Mouse (Mus musculus): Measurements from ENCODE around the gene Cand2. TPM values are rescaled to one million over a fixed set of nuclear protein-coding genes. Genes with fewer than 3 reads are reported as not detected.
A peak's percentile ranks its signal among the peaks of the same experiment; 100 is the strongest.

Gene Cand2
- polyA plus RNA-seq, 1 experiment from 2014 or later = 2.5 TPM

GRCm38 (mm10) chr6:115782781-115783180 is 8.4 kb downstream of the Cand2 start:
- H3K4me2 ChIP-seq (replicated peaks; ENCODE audit: low read depth, low read length) = no peak overlapping the region
- H3K9ac ChIP-seq (replicated peaks; ENCODE audit: low read depth) = no peak overlapping the region
- TF ChIP-seq CTCF (IDR thresholded peaks at IDR 0.05) = no peak
- no peak for TF ChIP-seq EP300 (IDR thresholded peaks at IDR 0.05)
- no peaks in the 10 kb centered on the region for H3K9me3 ChIP-seq (ENCODE audit: low read length)
- H3K4me3 ChIP-seq (ENCODE audit: low read depth, low read length) = no peak overlapping the region
- WGBS = 91% methylated on average over 3 of the region's 3 CpGs
- H3K27ac ChIP-seq (ENCODE audit: low read length) = no peak overlapping the region
- DNase-seq (ENCODE audit: low spot score) = no peak
- no peaks in the 10 kb centered on the region for H3K27me3 ChIP-seq (replicated peaks; ENCODE audit: insufficient read depth, low read length)
- H3K36me3 ChIP-seq (ENCODE audit: insufficient read depth, low read length) = no peaks in the 10 kb centered on the region
- ATAC-seq = no peak
- H3K4me1 ChIP-seq (ENCODE audit: insufficient read depth, low read depth, low read length) = no peaks in the 10 kb centered on the region

- no peaks in the 10 kb centered on the region for H3K4me1 ChIP-seq (ENCODE audit: insufficient read depth, low read depth, low read length)
- 79% methylated on average over 10 of the region's 10 CpGs for WGBS
- no peaks in the 10 kb centered on the region for H3K27me3 ChIP-seq (replicated peaks; ENCODE audit: insufficient read depth, low read length)
- TF ChIP-seq EP300 (IDR thresholded peaks at IDR 0.05) (no peak), CTCF (IDR thresholded peaks at IDR 0.05) (no peak)
- no peak overlapping the region for H3K4me3 ChIP-seq (ENCODE audit: low read depth, low read length)
- DNase-seq (ENCODE audit: low spot score) (no peak), ATAC-seq (no peak)
- no peak overlapping the region for H3K27ac ChIP-seq (ENCODE audit: low read length)
- H3K36me3 ChIP-seq (ENCODE audit: insufficient read depth, low read length) = peaks cover 4% of the 10 kb centered on the region; the same call in 1 of the 2 replicates
- H3K9me3 ChIP-seq (ENCODE audit: low read length) = no peaks in the 10 kb centered on the region
- H3K9ac ChIP-seq (replicated peaks; ENCODE audit: low read depth) = no peak overlapping the region
- no peak overlapping the region for H3K4me2 ChIP-seq (replicated peaks; ENCODE audit: low read depth, low read length)
Observed at GRCm38 (mm10) chr6:115791016-115791415, 16.7 kb downstream of the Cand2 start.

- WGBS = 71% methylated on average over 34 of the region's 34 CpGs
- peak; percentile 82 for ATAC-seq
- no peak overlapping the region for H3K9ac ChIP-seq (replicated peaks; ENCODE audit: low read depth)
- no peak overlapping the region for H3K4me3 ChIP-seq (ENCODE audit: low read depth, low read length)
- no peak overlapping the region for H3K27ac ChIP-seq (ENCODE audit: low read length)
- DNase-seq (ENCODE audit: low spot score) = peak; percentile 49
- peaks cover 4% of the 10 kb centered on the region; the same call in 1 of the 2 replicates for H3K36me3 ChIP-seq (ENCODE audit: insufficient read depth, low read length)
- H3K4me1 ChIP-seq (ENCODE audit: insufficient read depth, low read depth, low read length) = no peaks in the 10 kb centered on the region
- no peaks in the 10 kb centered on the region for H3K9me3 ChIP-seq (ENCODE audit: low read length)
- TF ChIP-seq CTCF (IDR thresholded peaks at IDR 0.05) (no peak), EP300 (IDR thresholded peaks at IDR 0.05) (no peak)
- no peaks in the 10 kb centered on the region for H3K27me3 ChIP-seq (replicated peaks; ENCODE audit: insufficient read depth, low read length)
- no peak overlapping the region for H3K4me2 ChIP-seq (replicated peaks; ENCODE audit: low read depth, low read length)
Observed at GRCm38 (mm10) chr6:115791842-115792686, 17.7 kb downstream of the Cand2 start.

- Histone ChIP-seq H3K36me3 (ENCODE audit: insufficient read depth, low read length) (peaks cover 4% of the 10 kb centered on the region; the same call in 1 of the 2 replicates), H3K27ac (ENCODE audit: low read length) (no peak overlapping the region), H3K4me3 (ENCODE audit: low read depth, low read length) (no peak overlapping the region), H3K9me3 (ENCODE audit: low read length) (no peaks in the 10 kb centered on the region), H3K4me1 (ENCODE audit: insufficient read depth, low read depth, low read length) (no peaks in the 10 kb centered on the region), H3K4me2 (replicated peaks; ENCODE audit: low read depth, low read length) (no peak overlapping the region), H3K9ac (replicated peaks; ENCODE audit: low read depth) (no peak overlapping the region), H3K27me3 (replicated peaks; ENCODE audit: insufficient read depth, low read length) (no peaks in the 10 kb centered on the region)
- no peak for TF ChIP-seq CTCF (IDR thresholded peaks at IDR 0.05)
- TF ChIP-seq EP300 (IDR thresholded peaks at IDR 0.05) = no peak
- ATAC-seq = no peak
- 82% methylated on average over 21 of the region's 21 CpGs for WGBS
- no peak for DNase-seq (ENCODE audit: low spot score)
Observed at GRCm38 (mm10) chr6:115792691-115793215, 18.4 kb downstream of the Cand2 start.

GRCm38 (mm10) chr6:115801811-115802210 is 27.5 kb downstream of the Cand2 start:
- Histone ChIP-seq H3K4me3 (ENCODE audit: low read depth, low read length) (no peak overlapping the region), H3K9me3 (ENCODE audit: low read length) (no peaks in the 10 kb centered on the region)
- no peak for TF ChIP-seq CTCF (IDR thresholded peaks at IDR 0.05)
- TF ChIP-seq EP300 (IDR thresholded peaks at IDR 0.05) = no peak

GRCm38 (mm10) chr6:115803541-115804382 is 29.4 kb downstream of the Cand2 start:
- WGBS = 32% methylated on average over 13 of the region's 16 CpGs
- H3K36me3 ChIP-seq (ENCODE audit: insufficient read depth, low read length) = peaks cover 14% of the 10 kb centered on the region; the same call in 1 of the 2 replicates
- peak; percentile 83 for TF ChIP-seq CTCF (IDR thresholded peaks at IDR 0.05)
- TF ChIP-seq EP300 (IDR thresholded peaks at IDR 0.05) = no peak
- DNase-seq (ENCODE audit: low spot score) = peak; percentile 84
- peak; percentile 62 for ATAC-seq
- H3K4me2 ChIP-seq (replicated peaks; ENCODE audit: low read depth, low read length) = no peak overlapping the region
- no peaks in the 10 kb centered on the region for H3K9me3 ChIP-seq (ENCODE audit: low read length)
- peaks cover 6% of the 10 kb centered on the region; the same call in 1 of the 2 replicates for H3K4me1 ChIP-seq (ENCODE audit: insufficient read depth, low read depth, low read length)
- H3K9ac ChIP-seq (replicated peaks; ENCODE audit: low read depth) = no peak overlapping the region
- no peaks in the 10 kb centered on the region for H3K27me3 ChIP-seq (replicated peaks; ENCODE audit: insufficient read depth, low read length)
- H3K27ac ChIP-seq (ENCODE audit: low read length) = no peak overlapping the region
- no peak overlapping the region for H3K4me3 ChIP-seq (ENCODE audit: low read depth, low read length)

More at GRCm38 (mm10) chr6:115801811-115802210, 27.5 kb downstream of the Cand2 start:
- WGBS = 80% methylated on average over 3 of the region's 3 CpGs
- ATAC-seq (peak; percentile 74), DNase-seq (ENCODE audit: low spot score) (peak; percentile 32)
- Histone ChIP-seq H3K9ac (replicated peaks; ENCODE audit: low read depth) (no peak overlapping the region), H3K27me3 (replicated peaks; ENCODE audit: insufficient read depth, low read length) (no peaks in the 10 kb centered on the region), H3K4me1 (ENCODE audit: insufficient read depth, low read depth, low read length) (no peaks in the 10 kb centered on the region; the same call in 1 of the 2 replicates), H3K36me3 (ENCODE audit: insufficient read depth, low read length) (peaks cover 14% of the 10 kb centered on the region; the same call in 1 of the 2 replicates), H3K27ac (ENCODE audit: low read length) (no peak overlapping the region), H3K4me2 (replicated peaks; ENCODE audit: low read depth, low read length) (no peak overlapping the region)
